Mouse (Mus musculus) heart, postnatal 0 days (tissue): Measurements from ENCODE around the gene Usp2.

Experiments
- CTCF ChIP-seq: IDR thresholded peaks from 2 replicates; pipeline ENCODE4 v1.5.1; 2016; ENCODE audit warnings: antibody characterized with exemption, control low read depth, low read depth
- EP300 ChIP-seq: IDR thresholded peaks from 2 replicates; pipeline ENCODE4 v1.6.1; 2016; ENCODE audit warnings: antibody characterized with exemption, low read depth

GRCm38 (mm10) chr9:44041511-44042395, 25.1 kb upstream of the Usp2 start:
- TF ChIP-seq CTCF = no peak
- no peak for TF ChIP-seq EP300
